Mouse (Mus musculus): ENCODE measurements around the gene Ric3. TPM values are rescaled to one million over a fixed set of nuclear protein-coding genes. Genes with fewer than 3 reads are reported as not detected.
"Not testable (repeated sequence)": the region's sequence is repeated elsewhere in the genome, so short reads cannot be mapped to it uniquely, and the experiment has no call there.

Gene Ric3
- 0.75 and 0.82 TPM in 2 replicates for polyA plus RNA-seq (2015; fragmentation: Nextera tagmentation; extraction: Ambion mirVana)

DNA sequence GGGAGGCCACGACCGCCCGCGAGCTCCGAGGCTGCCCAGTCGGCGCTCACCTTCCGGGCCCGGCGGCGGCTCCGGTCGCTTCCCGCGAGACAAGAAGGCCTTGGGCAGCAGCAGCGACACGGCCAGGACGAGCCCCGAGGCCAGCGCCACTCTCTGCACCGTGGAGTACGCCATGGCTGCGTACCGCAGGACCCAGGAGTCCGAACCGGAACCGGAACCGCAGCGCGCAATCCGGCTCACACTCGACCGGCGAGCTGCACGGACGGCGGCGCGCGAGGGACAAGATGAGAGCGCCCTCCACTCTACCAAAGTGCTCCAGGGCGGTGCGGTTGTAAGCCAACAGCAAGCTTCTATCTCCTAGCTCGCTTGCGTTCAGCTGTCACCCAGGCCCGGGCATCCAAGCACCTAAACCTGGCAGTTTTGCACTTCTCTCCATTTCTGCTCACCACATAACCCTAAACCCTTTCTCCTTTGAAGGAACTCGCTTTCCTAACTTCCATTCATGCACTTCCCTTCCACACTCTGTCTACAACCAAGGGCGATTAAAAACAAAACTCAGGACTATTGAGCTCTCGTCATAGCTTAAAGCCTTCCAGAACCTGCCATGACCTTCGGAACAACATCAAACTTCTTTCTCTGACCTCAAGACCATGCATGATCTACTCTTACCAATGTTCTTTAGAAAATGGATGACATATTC, at the start of gene Ric3:
Ric3 (minus strand) TSS at position 219 of the 700 bp plus-strand sequence.
- Histone ChIP-seq H3K36me3 (no peaks in the 10 kb centered on the region), H3K9me3 (no peaks in the 10 kb centered on the region), H3K4me1 (peaks cover 6% of the 10 kb centered on the region; the same call in 1 of the 2 replicates), H3K4me3 (peak within 1 kb of the TSS; percentile 51), H3K27me3 (replicated peaks) (peaks cover 33% of the 10 kb centered on the region), H3K9ac (no peak within 1 kb of the TSS), H3K4me2 (peak within 1 kb of the TSS; percentile 72), H3K27ac (replicated peaks) (no peak within 1 kb of the TSS)
- ATAC-seq (ENCODE audit: extremely low read depth, insufficient number of reproducible peaks, low FRiP score, low TSS enrichment) = no peak; the same call in 1 of the 2 replicates
- WGBS = 4% methylated on average over 50 of the region's 50 CpGs

DNA sequence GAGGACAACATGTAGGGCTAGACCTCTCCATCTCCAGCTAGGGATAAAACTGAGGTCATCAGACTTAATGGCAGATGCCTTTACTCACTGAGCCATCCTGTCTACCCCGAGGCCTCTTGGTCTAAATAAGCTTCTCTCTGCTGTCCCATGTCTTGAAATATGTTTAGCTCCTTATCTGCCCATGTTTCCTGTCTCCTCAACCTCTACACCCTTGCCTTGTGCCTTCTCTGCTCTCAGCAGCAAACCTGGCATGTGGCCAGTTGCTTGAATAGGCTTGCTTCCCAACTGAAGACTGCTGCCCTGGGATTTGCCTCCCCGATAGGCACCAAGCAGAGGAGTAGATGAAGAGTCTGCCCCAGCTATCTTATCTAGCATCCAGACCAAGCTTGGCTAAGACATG, 48.4 kb upstream of the Ric3 start:
- Histone ChIP-seq H3K4me3 (no peak overlapping the region), H3K4me2 (no peak overlapping the region), H3K27ac (replicated peaks) (no peak overlapping the region), H3K36me3 (no peaks in the 10 kb centered on the region), H3K9me3 (no peaks in the 10 kb centered on the region), H3K27me3 (replicated peaks) (peaks cover 11% of the 10 kb centered on the region; the same call in 1 of the 2 replicates), H3K9ac (no peak overlapping the region), H3K4me1 (no peaks in the 10 kb centered on the region)
- no peak for ATAC-seq (ENCODE audit: extremely low read depth, insufficient number of reproducible peaks, low FRiP score, low TSS enrichment)
- WGBS = 59% methylated on average over 2 of the region's 2 CpGs

DNA sequence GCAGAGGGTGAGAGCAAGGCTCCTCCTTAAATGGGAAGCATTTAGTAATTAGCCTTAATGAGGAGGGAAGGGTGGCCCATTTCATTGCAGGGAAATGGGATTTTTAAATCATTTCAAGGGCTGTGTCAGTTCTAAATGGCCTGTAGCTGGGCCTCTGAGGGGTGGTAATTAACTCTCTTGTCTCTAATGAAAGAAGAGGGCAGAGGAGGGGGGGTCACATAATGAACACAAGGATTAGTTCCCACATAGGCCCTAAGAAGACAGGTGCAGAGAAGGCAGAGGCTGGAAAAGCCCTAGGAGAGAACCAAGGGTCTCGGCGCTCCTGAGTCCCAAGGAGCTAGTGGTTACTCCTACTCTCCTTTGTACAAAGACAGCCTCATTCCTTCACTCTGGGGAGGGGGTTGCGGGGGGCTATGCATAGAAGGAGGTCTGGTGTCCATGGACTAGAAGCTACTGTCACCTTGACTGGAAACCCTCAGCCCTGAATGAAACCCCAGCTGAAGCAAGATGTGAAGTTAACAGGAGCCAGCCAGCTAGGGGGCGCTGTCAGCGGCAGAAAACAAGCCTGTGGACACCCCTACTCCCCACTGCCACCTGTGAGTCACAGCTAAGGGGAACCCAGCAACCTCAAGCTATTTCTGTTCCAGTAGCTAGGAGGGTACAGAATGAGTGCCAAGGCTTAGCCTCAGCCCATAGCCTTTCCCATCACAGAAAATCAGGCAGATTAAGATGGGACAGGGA, 47.0 kb upstream of the Ric3 start:
- Histone ChIP-seq H3K9ac (no peak overlapping the region), H3K27me3 (replicated peaks) (peaks cover 11% of the 10 kb centered on the region; the same call in 1 of the 2 replicates), H3K36me3 (no peaks in the 10 kb centered on the region), H3K4me2 (no peak overlapping the region), H3K27ac (replicated peaks) (no peak overlapping the region), H3K9me3 (no peaks in the 10 kb centered on the region), H3K4me1 (no peaks in the 10 kb centered on the region), H3K4me3 (no peak overlapping the region)
- ATAC-seq (ENCODE audit: extremely low read depth, insufficient number of reproducible peaks, low FRiP score, low TSS enrichment) = no peak
- 66% methylated on average over 5 of the region's 5 CpGs for WGBS

DNA sequence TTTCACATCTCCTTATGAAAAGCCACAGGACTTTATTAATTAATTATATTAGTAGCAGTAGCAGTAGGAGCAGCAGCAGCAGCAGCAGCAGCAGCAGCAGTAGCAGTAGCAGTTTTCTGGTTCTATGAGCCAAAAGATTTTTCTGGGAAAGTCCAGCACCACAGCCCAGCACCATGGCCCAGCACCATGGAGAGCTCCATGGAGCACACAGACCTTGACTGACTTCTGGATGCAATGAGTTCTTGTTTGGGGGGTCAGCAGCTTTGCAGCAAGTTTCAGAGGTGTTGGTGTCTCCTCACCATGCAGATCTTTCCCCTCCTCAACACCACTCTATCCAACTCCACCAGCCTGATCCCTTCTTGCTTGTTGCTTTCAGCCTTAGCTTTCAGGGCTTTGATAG, 46.3 kb upstream of the Ric3 start:
- ATAC-seq (ENCODE audit: extremely low read depth, insufficient number of reproducible peaks, low FRiP score, low TSS enrichment) = no peak

DNA sequence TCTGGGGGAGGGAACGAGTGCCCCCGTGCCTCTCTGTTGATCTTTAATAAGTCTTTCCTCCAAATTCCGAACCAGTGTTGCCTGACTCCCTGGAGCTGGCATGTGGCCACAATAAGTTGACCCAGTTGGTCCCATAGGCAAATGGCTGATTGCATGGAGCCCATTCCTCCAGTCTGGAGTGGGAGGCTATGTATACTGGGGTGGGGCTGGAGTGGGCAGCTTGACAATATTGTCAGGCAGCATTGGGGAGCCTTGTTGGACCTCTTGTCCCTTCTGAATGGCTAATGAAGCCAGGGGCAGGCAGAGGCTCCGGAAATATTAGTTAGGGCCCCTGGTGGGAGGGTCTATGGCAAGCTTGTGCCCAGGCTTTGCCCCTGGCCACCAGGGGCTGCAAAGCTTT, 32.8 kb upstream of the Ric3 start:
- 0 out of 2 replicates have a peak, but pooled peaks cover 3% of the 10 kb centered on the region for H3K27me3 ChIP-seq (replicated peaks)
- H3K4me3 ChIP-seq = no peak overlapping the region
- H3K36me3 ChIP-seq = no peaks in the 10 kb centered on the region
- H3K4me1 ChIP-seq = peaks cover 6% of the 10 kb centered on the region
- peak overlapping the region; percentile 67 for H3K27ac ChIP-seq (replicated peaks)
- peak overlapping the region; percentile 24; the same call in 1 of the 2 replicates for H3K4me2 ChIP-seq
- ATAC-seq (ENCODE audit: extremely low read depth, insufficient number of reproducible peaks, low FRiP score, low TSS enrichment) = no peak
- H3K9ac ChIP-seq = no peak overlapping the region
- no peaks in the 10 kb centered on the region for H3K9me3 ChIP-seq
- 57% methylated on average over 4 of the region's 4 CpGs for WGBS

More for the DNA sequence above, 46.3 kb upstream of the Ric3 start:
- Histone ChIP-seq H3K27me3 (replicated peaks) (peaks cover 15% of the 10 kb centered on the region; the same call in 1 of the 2 replicates), H3K4me3 (no peak overlapping the region), H3K4me1 (no peaks in the 10 kb centered on the region), H3K27ac (replicated peaks) (no peak overlapping the region), H3K36me3 (no peaks in the 10 kb centered on the region), H3K9ac (no peak overlapping the region), H3K9me3 (no peaks in the 10 kb centered on the region), H3K4me2 (no peak overlapping the region)

DNA sequence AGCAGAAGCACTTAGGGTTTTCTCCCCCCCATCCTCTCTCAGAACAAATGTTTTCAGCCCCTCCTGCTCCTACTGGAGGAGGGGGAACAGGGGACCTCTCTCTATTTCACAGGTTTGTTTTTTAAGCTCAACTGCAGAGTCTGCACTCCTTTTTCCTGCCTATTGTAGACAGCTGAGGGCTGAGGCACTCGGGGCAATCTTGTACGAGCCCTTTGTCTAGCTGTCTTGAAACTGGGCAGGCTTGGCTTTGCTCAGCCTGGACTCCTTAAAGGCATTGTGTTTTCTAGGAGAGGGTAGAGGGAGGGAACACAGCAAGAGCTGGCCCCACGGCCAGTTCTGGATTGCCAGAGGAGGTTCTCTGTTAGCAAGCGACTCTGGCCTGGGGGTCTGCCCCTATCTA, 32.4 kb upstream of the Ric3 start:
- ATAC-seq (ENCODE audit: extremely low read depth, insufficient number of reproducible peaks, low FRiP score, low TSS enrichment) = peak; percentile 44
- H3K27ac ChIP-seq (replicated peaks) = peak overlapping the region; percentile 67

DNA sequence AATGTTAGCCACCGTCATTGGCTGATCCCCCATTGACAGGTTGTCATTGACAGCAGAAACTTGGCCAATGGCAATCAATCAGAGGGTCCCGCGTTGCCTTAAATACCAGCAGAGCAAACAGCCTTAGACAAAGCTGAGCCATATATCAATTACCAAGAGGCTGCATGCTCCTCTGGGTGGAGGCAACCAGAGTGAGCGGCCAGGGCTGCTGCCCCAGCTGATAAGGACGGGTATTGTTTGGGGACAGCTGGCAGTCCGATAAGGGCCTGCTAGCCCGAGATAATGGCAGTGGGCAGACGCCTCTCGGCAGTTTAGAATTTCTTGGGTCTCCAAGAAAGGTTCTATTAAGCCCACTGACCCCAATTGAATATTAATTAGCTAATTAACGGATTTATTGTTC, 31.8 kb upstream of the Ric3 start:
- peak; percentile 86 for ATAC-seq (ENCODE audit: extremely low read depth, insufficient number of reproducible peaks, low FRiP score, low TSS enrichment)
- H3K27me3 ChIP-seq (replicated peaks) = 0 out of 2 replicates have a peak, but pooled peaks cover 3% of the 10 kb centered on the region
- H3K9me3 ChIP-seq = no peaks in the 10 kb centered on the region
- peak overlapping the region; percentile 20 for H3K4me2 ChIP-seq
- WGBS = 9% methylated on average over 10 of the region's 10 CpGs
- no peak overlapping the region for H3K9ac ChIP-seq
- peaks cover 6% of the 10 kb centered on the region for H3K4me1 ChIP-seq
- no peaks in the 10 kb centered on the region for H3K36me3 ChIP-seq
- H3K4me3 ChIP-seq = no peak overlapping the region
- peak overlapping the region; percentile 67; the same call in 1 of the 2 replicates for H3K27ac ChIP-seq (replicated peaks)

More for the DNA sequence above, 32.4 kb upstream of the Ric3 start:
- H3K27me3 ChIP-seq (replicated peaks); H3K9me3 ChIP-seq; H3K4me3 ChIP-seq; H3K36me3 ChIP-seq; H3K4me1 ChIP-seq; H3K4me2 ChIP-seq; H3K9ac ChIP-seq: not testable (repeated sequence)
- 38% methylated on average over 1 of the region's 4 CpGs for WGBS

DNA sequence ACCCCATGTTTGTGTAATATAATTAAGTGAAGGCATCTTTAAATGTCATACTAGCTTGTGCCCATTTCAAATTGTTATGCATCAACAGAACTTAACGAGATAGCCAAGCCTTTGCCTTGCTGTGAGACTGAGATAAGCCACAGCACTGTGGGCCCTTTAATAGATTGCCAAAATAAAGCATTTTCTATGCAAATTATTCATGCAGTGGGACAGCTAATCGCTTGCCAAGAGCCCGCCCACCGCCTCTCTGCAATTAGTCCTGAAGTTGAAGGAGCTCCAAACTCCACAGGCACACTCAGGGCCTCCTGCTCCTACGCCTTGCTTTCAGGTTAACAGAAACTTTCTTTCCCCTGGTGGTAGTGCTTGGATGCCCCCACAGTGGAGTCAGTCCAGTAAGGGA, 27.9 kb upstream of the Ric3 start:
- no peak overlapping the region for H3K4me2 ChIP-seq
- peak overlapping the region; percentile 36; the same call in 1 of the 2 replicates for H3K27ac ChIP-seq (replicated peaks)
- 0 out of 2 replicates have a peak, but pooled peaks cover 3% of the 10 kb centered on the region for H3K27me3 ChIP-seq (replicated peaks)
- H3K9me3 ChIP-seq = no peaks in the 10 kb centered on the region
- ATAC-seq (ENCODE audit: extremely low read depth, insufficient number of reproducible peaks, low FRiP score, low TSS enrichment) = no peak
- H3K4me3 ChIP-seq = no peak overlapping the region
- 61% methylated on average over 5 of the region's 5 CpGs for WGBS
- H3K4me1 ChIP-seq = peaks cover 6% of the 10 kb centered on the region
- no peak overlapping the region for H3K9ac ChIP-seq
- H3K36me3 ChIP-seq = no peaks in the 10 kb centered on the region

DNA sequence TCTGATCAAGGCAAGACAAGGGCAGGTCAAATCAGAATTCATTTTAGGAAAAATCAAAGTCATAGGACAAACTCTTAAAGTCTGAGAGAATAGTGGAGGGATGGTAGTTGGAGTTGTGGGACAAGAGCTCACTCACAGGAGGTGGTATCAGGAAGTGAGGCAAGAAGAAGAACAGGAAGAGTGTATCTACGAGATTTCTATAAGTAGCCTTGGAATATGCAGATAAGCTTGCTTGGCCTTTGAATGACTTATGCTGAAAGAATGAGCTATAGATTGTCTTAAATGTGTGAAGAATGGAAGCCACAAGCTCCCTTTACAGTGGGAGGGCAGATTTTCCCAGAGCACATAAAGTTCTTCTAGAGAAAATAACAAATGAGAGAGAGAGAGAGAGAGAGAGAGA, 21.8 kb upstream of the Ric3 start:
- Histone ChIP-seq H3K27me3 (replicated peaks) (no peaks in the 10 kb centered on the region), H3K4me2 (no peak overlapping the region), H3K36me3 (no peaks in the 10 kb centered on the region), H3K4me1 (no peaks in the 10 kb centered on the region), H3K27ac (replicated peaks) (no peak overlapping the region), H3K9me3 (no peaks in the 10 kb centered on the region), H3K4me3 (no peak overlapping the region), H3K9ac (no peak overlapping the region)
- WGBS = 17% methylated on average over 1 of the region's 1 CpGs
- no peak for ATAC-seq (ENCODE audit: extremely low read depth, insufficient number of reproducible peaks, low FRiP score, low TSS enrichment)

DNA sequence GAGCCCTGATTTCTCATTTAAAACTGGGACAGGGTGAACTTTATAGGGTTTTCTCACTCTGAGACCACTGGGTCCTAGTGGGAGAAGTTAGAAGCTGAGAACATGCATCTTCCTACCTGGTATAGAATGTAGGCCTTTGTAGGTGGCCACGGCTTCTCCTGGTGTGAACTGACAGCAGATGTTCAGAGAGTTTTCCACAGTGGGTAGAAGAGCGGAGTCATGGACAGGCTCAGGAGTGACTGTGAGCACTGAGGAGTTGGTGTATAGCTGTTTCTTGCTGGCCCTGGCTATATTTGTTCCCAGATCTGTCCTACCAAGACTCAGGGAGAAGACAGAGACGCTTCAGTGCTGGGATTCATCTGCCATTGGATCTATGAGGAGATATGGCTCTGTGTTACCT, 18.0 kb upstream of the Ric3 start:
- Histone ChIP-seq H3K4me2 (no peak overlapping the region), H3K27ac (replicated peaks) (no peak overlapping the region), H3K4me1 (no peaks in the 10 kb centered on the region), H3K9ac (no peak overlapping the region), H3K4me3 (no peak overlapping the region), H3K36me3 (no peaks in the 10 kb centered on the region), H3K27me3 (replicated peaks) (0 out of 2 replicates have a peak, but pooled peaks cover 3% of the 10 kb centered on the region), H3K9me3 (no peaks in the 10 kb centered on the region)
- WGBS = 74% methylated on average over 3 of the region's 3 CpGs
- no peak for ATAC-seq (ENCODE audit: extremely low read depth, insufficient number of reproducible peaks, low FRiP score, low TSS enrichment)

DNA sequence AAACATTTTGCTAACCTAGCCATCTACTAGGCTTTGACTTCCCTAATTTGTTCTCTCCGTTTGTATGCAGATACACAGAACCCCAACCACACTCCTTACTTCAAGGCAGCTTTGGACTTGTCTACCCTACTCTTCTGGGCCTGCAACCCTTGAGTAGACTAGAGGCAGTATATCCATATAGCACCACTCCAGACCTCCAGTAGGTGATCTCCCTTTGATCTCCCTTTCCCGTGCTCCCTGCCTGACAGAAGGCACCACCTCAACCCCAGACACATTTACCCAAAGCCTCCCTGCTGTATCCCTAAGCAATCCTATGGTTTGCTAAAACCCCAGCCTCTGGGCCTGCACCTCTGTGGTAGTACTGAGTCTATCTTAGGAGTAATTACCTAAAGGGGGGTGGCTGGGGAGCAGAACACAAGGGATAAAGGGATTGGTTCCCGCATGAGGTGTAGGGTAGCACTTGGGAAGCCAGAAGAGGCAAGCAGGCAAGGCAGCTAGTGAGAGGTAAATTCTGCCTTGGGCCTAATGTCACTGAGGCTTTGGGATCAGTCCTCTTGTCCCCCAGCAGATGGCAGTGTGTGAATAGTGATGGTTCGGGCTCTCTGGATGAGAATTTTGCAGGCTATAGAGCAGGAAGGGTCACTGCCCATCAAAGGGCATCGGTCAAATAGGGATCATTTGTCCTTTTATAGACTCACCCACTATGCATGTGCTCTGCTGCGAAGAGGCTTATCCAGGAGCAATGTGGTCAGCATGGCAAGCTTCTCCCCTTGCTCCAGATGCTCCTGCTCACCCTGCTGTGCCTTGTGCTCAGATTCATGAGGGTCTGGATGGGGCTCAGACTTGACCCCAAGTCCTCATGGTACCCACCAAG, 15.3 kb upstream of the Ric3 start:
- ATAC-seq (ENCODE audit: extremely low read depth, insufficient number of reproducible peaks, low FRiP score, low TSS enrichment) = no peak

More for the DNA sequence above, 15.3 kb upstream of the Ric3 start:
- H3K4me2 ChIP-seq = no peak overlapping the region
- 0 out of 2 replicates have a peak, but pooled peaks cover 3% of the 10 kb centered on the region for H3K27me3 ChIP-seq (replicated peaks)
- no peaks in the 10 kb centered on the region for H3K4me1 ChIP-seq
- H3K9me3 ChIP-seq = no peaks in the 10 kb centered on the region
- H3K4me3 ChIP-seq = no peak overlapping the region
- no peak overlapping the region for H3K27ac ChIP-seq (replicated peaks)
- no peak overlapping the region for H3K9ac ChIP-seq
- H3K36me3 ChIP-seq = no peaks in the 10 kb centered on the region
- 29% methylated on average over 6 of the region's 6 CpGs for WGBS
